Mouse (Mus musculus) thymus, adult 2 months (tissue): Measurements from ENCODE around the gene Tubgcp6.

Experiments
- CTCF ChIP-seq: fragments of 200-500 bp; IDR thresholded peaks from 2 replicates; pipeline ENCODE4 v1.5.1; 2012; ENCODE audit warnings: mild to moderate bottlenecking, control low read depth, low read length, moderate library complexity, borderline replicate concordance; ENCODE audit not compliant: control insufficient read depth, poor library complexity, insufficient read depth; ENCODE audit errors: extremely low read depth
- POLR2A ChIP-seq: fragments of 200-500 bp; IDR thresholded peaks from 2 replicates; pipeline ENCODE4 v1.6.1; 2012; ENCODE audit warnings: mild to moderate bottlenecking, low read length, control low read depth, moderate library complexity; ENCODE audit not compliant: control insufficient read depth, poor library complexity, insufficient read depth; ENCODE audit errors: extremely low read depth

GRCm38 (mm10) chr15:89069336-89069840 is 53.5 kb downstream of the Tubgcp6 start:
- no peak for TF ChIP-seq CTCF
- TF ChIP-seq POLR2A: no peak
